In genomic region chr6:120294056-120294784, GRCm38 (mm10) we compare ENCODE assay signal across 8 mouse cellular contexts. TPM values are rescaled to one million over a fixed set of nuclear protein-coding genes. Genes with fewer than 3 reads are reported as not detected.
DNase-seq lines count a peak whose midpoint lies in the region; ATAC-seq and TF ChIP-seq lines count a peak whose summit lies in the region.

D330020A13Rik (plus strand) TSS chr6:120294364.
B4galnt3 (minus strand) TSS chr6:120294559.

- peaks cover 38% of the 10 kb centered on the region for H3K27me3 ChIP-seq in liver, postnatal 0 days (ENCODE audit: insufficient read depth, low read length)

- ATAC-seq in liver, postnatal 0 days, result peak; percentile 17; the same call in 1 of the 2 replicates

- H3K4me2 ChIP-seq in liver, postnatal 0 days (ENCODE audit: low read depth, low read length), result peak within 1 kb of the TSS; percentile 88

- no peaks in the 10 kb centered on the region for H3K9me3 ChIP-seq in liver, postnatal 0 days (ENCODE audit: low read length)

- peak within 1 kb of the TSS; percentile 51 for H3K4me3 ChIP-seq in liver, postnatal 0 days (ENCODE audit: low read depth, low read length)

- TF ChIP-seq EP300 in liver, postnatal 0 days (IDR thresholded peaks at IDR 0.05; ENCODE audit: low read depth), result no peak

- no peaks in the 10 kb centered on the region for H3K36me3 ChIP-seq in liver, postnatal 0 days (replicated peaks; ENCODE audit: insufficient read depth, low read length)

- no peak within 1 kb of the TSS for H3K27ac ChIP-seq in liver, postnatal 0 days (ENCODE audit: low read depth)

- WGBS in liver, postnatal 0 days (ENCODE audit: insufficient replicate concordance), result 7% methylated on average over 52 of the region's 79 CpGs

- 0 out of 2 replicates have a peak within 1 kb of the TSS, but pooled peaks have one; percentile 11 for H3K9ac ChIP-seq in liver, postnatal 0 days (replicated peaks)

- H3K4me1 ChIP-seq in liver, postnatal 0 days (ENCODE audit: insufficient read depth), result peaks cover 7% of the 10 kb centered on the region; the same call in 1 of the 2 replicates

- TF ChIP-seq CTCF in liver, postnatal 0 days (IDR thresholded peaks at IDR 0.05; ENCODE audit: low read depth), result no peak

- peak; percentile 15 to 64 for DNase-seq in spleen, postnatal 4 days (ENCODE audit: low spot score in 2 of 2)
- no peak for DNase-seq in spleen, adult 12 weeks (ENCODE audit: low spot score)
- peak; percentile 64 for DNase-seq in embryo, embryonic 11 days
- peak; percentile 41 for DNase-seq in heart, postnatal 4 days
- peak; percentile 47 to 66 for DNase-seq in layer of hippocampus, adult 18-20 months (ENCODE audit: low spot score in 2 of 2)
- peak; percentile 29 for DNase-seq in liver, postnatal 0 days
- peak; percentile 63 for DNase-seq in retina, embryonic 14.5 days (ENCODE audit: low spot score)
- no peak for DNase-seq in MN1 (ENCODE audit: low spot score)

RNA-seq across cellular contexts. Expression of gene D330020A13Rik, which starts in this region (rescaled TPM):
- not detected for total RNA-seq in heart, postnatal 4 days (2021)
- total RNA-seq in layer of hippocampus, adult 18-20 months (2021), result not detected
- polyA plus RNA-seq in liver, postnatal 0 days (2015; fragmentation: Nextera tagmentation; extraction: Ambion mirVana), result not detected in 2 replicates

RNA-seq across cellular contexts. Expression of gene B4galnt3, which starts in this region (rescaled TPM):
- under 1 TPM; 0.65 to 0.81 TPM for total RNA-seq in heart, postnatal 4 days (2021)
- total RNA-seq in layer of hippocampus, adult 18-20 months (2021), result under 1 TPM; 0.51 to 0.62 TPM
- polyA plus RNA-seq in liver, postnatal 0 days (2015; fragmentation: Nextera tagmentation; extraction: Ambion mirVana), result 0.02 and 0.04 TPM in 2 replicates

Comparison
In these comparisons a context has a peak if more than half of its experiments do, and no peak if none do; other contexts are left out.
1. DNase-seq: peak in spleen, postnatal 4 days (2 of 2), embryo, embryonic 11 days (single experiment) and retina, embryonic 14.5 days (single experiment); none in spleen, adult 12 weeks (single experiment) and MN1 (single experiment).
2. Peak in DNase-seq in heart, postnatal 4 days; RNA of the genes that start here not detected or under 1 TPM.
3. Peak in DNase-seq in layer of hippocampus, adult 18-20 months; RNA of the genes that start here not detected or under 1 TPM.
4. Peak in DNase-seq, ATAC-seq, H3K4me3 ChIP-seq, H3K9ac ChIP-seq and H3K4me2 ChIP-seq in liver, postnatal 0 days; RNA of the genes that start here not detected or under 1 TPM.